Mouse (Mus musculus) urinary bladder, postnatal 14 days (tissue): ENCODE results near the gene Cdk11b.
"Not testable (repeated sequence)": the region's sequence is repeated elsewhere in the genome, so short reads cannot be mapped to it uniquely, and the experiment has no call there.

Experiments used
- DNase-seq: peaks from one replicate; pipeline ENCODE4 v3.0.0; 2021; ENCODE audit warnings: low spot score

Gene Cdk11b

DNA sequence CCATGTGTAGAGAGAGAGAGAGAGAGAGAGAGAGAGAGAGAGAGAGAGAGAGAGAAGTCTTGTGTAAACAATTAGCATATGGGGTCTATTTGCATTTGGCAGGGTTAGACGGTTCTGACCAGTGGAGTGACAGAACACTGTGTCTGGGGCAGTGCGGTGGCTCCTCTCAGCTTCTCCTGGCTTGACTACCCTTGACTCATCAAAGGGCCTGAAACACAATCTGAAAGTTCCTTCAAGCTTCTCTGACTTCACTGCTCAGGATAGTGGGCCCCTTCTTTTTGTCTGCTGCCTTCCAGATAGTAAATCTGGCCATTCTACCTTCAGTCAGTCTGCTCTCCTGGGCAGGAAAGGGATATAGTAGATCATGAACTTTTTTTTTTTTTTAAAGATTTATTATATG lies 17.8 kb upstream of the Cdk11b start:
- no peak for DNase-seq

DNA sequence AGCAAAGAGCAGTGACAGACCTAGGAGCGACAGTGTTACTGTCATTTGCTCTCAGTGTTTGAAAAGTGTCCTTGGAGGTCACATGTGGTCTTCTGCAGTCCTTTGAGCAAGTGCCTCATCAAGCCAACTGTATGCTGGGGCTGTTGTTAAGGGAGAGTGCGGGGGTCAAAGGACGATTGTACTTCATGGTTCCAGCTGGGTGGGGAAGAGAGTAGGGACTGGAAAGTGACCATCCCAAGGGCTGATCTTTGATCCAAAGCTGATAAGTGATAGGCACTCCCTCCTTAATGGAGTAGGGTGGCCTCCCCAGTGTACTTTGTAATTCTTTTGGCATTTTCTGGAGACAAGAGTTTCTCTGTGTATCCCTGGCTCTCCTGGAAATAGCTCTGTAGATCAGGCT lies 12.8 kb upstream of the Cdk11b start:
- DNase-seq = no peak

DNA sequence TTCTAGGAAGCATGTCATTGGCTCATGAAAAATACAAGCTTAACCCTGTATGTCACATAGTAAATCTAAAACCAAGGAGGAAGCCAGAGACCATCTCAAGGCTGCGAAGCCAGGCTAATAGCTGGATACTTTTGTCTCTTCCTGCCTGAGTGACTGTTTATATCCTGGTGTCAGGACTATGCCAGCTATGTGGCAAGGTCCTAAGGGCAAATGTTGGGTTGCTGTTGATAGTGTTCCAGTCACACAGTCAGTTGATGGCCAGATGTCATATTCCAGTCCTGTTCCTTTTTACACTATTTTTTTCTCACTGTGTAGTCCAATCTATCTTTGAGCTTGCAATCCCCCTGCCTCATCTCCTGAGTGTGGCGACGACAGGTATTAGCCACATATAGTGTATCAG lies 11.4 kb upstream of the Cdk11b start:
- DNase-seq = no peak

DNA sequence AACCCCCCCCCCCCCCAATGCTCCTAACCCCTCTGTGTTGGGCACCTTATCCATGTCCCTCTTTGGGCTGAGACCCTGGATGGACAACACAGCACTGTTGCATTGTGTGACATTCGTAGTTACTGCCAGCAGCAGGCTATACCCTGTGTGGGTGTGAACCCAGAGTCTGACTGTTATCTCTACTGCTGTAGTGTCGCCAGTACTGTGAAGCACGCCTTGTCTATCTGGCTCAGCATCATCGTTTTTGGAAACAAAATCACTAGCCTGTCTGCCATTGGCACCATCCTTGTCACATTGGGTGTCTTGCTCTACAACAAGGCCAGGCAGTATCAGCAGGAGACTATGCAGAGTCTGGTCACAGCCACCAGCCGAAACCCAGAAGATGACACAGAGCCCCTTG lies 6.3 kb upstream of the Cdk11b start:
- DNase-seq = no peak

DNA sequence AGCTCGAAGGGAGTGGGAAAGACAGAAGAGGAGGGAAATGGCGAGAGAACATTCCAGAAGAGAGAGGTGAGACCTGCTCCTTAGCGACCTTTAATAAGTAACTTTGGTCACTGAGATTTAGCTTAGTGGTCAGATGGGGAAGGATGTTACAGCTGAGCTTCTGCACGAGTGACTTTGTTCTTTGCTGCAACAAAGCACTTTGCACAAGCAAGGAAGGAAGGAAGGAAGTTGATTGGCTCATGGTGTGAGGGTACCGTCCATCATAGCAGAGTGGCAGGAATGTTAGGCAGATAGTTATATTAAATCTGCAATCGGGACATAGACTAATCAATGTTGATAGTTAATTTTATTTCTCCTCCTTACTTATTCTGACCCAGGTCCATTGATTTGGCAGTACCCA lies 5.6 kb downstream of the Cdk11b start:
- DNase-seq = no peak

DNA sequence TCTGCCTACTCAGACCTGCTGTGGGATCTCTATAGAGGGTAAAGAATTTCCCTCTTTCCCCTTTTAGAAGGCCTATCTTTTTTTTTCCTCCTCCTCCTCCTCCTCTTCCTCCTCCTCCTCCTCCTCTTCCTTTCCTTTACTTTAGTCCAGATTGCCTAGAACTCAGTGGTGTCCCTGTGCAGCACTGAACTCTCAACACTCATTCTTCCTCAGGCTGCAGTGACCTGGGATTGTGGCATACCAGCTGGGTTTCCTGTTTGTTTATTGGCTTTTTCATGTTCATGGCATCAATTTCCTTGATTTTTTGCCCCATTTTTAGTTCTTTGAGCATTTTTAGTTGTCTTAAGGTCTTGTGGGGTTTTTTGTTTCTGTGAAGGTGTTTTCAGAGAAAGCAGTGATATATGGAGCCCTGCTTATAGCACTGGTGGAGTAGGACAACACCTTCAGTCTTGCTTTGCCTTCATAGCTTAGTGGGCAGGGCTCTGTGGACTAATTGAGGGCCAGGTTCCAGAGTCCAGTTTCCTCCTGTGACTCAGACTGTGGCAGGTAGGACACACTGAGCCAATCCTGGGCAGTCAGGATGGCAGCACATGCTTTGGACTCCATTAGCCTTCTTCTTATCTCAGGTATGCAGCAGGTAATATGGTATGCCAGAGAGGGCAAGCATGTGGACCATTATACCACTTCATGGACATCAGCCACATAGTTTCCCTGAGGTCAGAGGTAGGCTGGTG lies 11.3 kb downstream of the Cdk11b start:
- DNase-seq = no peak

DNA sequence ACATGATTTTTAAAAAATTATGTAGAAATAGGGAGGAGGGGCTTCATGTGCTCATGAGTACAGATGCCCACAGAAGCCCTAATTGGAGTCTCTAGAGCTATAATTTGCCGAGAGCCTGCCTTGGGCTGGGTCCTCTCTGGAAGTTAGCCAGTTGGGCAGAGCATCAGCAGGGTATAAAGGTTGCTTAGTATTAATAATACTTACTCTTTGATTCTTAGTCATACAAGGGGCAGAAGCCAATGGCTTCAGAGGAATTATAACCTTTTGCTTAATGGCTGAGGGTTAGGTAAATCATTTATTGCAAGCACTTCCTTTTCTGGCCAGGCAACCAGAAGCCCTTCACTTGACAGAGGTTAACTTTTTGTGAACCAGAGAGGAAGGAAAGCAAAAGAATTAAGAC lies 18.9 kb downstream of the Cdk11b start:
- no peak for DNase-seq

DNA sequence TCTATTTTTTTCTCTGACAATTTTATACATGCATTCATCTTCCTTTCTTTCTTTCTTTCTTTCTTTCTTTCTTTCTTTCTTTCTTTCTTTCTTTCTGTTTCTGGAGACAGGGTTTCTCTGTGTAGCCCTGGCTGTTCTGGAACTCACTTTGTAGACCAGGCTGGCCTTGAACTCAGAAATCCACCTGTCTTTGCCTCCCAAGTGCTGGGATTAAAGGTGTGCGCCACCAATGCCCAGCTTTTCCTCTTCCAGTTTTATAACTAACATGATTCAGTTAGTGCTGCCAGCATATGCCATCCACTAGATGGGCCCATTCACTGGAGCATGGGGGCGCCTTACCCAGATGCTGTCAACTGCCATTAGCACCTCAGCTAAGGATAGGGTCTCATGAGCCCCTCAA lies 20.7 kb downstream of the Cdk11b start, which contains the start of gene Gm10563:
Gm10563 (minus strand) TSS at position 101 of the 400 bp plus-strand sequence.
- DNase-seq = not testable (repeated sequence)

DNA sequence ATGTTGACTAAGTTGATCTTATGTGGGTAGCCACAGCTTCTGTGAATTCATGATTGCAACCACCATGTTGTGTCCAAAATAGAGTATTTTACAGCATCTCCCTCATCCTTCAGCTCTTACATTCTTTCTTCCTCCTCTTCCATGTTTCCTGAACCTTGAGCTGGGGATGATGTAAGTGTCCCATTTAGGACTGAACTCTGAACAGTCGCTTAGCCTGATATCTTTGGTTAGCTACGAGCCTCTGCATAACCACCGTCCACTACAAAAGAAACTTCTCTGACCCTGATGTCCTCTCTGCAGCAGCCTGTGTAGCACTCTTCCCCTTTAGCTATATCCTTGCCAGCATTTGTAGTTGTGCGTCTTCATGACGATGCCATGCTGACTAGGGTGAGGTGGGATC lies 21.1 kb downstream of the Cdk11b start:
- no peak for DNase-seq

DNA sequence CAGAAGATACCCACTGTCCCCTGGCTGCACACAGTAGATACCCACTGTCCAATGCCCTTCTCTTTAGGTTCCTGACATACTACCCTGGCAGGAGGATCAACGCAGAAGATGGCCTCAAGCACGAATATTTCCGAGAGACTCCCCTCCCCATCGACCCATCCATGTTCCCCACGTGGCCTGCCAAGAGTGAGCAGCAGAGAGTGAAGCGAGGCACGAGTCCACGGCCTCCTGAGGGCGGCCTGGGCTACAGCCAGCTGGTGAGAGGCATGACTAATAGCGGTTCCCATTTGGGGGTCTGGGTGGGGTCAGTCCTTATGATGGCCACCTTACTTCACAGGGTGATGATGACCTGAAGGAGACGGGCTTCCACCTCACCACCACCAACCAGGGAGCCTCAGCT lies 24.7 kb downstream of the Cdk11b start:
- no peak for DNase-seq

DNA sequence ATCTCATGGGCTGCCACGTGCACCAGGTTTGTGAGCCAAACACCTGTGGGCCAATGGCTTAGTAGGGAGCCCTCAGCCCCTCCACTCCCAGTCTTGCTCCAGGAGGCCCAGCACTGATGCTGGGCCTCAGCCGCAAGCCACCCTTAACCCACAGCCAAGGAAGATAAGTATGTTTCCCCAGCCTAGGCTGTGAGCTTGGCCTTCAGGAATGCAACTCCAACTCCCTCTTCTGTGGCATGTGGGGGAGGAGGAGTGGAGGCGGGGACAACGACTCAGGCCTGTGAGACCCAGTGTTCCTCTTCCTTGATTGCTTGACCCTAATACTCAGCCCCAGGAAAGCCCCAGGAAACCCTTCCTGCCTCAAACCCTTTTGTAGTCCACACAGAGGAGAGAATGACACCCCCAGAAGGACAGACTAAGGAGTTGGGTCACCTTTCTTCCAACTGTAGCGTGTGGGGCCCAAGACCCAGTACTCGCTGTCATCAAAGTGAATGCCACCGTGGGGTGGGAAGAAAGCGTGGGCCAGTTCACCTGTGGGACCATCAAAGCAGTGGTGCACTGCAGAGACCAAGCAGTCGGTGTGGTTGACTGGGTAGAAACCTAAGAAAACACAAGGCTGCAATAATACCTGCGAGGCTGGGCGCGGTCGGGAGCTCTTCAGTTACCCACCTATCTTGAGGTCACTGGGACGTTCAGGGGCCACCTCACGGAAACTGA lies 27.1 kb downstream of the Cdk11b start:
- peak; percentile 80 for DNase-seq

DNA sequence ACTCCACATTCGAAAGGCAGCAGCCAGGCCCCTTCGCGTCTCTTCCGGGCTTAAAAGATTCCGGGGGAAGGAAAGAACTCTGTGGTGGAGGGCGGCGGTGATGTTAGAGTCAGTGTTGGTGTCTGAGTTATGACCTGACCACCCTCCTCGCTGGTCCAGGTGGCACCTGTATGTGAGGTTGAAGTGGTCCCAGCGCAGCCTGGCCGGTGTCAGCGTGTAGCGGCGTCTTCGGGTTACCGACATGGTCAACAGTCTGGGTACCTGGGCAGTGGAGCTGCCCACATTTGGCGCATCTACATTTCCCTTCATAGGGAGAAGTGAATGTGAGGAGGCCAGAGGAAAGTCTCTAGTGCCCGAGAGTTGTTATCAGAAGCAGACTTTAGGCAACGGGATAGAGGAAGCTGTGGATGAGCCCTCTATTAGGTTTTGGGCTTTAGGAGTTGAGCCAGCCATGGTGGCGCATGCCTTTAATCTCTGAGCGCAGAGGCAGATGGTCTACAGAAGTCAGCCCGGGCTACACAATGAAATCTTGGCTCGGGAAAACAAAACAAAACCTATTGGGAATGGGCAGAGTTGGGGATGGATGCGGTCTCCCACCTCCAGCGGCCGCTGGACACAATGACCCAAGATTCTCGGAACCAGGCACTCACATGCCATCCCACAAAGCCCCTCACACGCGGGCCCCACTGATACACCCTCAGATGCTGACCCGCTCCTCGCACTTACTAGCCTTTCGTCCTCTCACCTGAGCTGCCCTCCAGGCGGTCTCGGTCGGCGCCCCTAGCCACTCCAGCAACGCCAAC lies 27.8 kb downstream of the Cdk11b start:
- DNase-seq = no peak

DNA sequence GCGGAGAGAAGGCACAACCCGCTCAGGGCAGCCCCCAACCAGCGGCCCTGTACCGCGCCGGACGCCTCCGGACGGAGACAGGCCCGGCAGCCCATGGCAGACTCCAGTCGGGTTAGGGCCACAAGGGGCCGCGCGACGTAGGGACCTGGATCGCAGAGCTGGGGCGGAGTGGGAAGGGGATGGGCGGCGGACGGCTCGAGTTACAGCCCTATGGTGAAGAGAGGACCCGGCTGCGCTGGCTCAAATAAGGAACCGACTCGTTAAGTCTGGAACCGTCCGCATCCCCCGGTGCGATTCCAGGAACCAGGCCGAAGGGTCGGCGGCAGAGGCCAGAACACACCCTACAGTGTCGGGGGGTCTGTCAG lies 28.4 kb downstream of the Cdk11b start, which contains the start of gene Mmp23:
Mmp23 (minus strand) TSS at position 299 of the 365 bp plus-strand sequence.
- peak; percentile 75 for DNase-seq

DNA sequence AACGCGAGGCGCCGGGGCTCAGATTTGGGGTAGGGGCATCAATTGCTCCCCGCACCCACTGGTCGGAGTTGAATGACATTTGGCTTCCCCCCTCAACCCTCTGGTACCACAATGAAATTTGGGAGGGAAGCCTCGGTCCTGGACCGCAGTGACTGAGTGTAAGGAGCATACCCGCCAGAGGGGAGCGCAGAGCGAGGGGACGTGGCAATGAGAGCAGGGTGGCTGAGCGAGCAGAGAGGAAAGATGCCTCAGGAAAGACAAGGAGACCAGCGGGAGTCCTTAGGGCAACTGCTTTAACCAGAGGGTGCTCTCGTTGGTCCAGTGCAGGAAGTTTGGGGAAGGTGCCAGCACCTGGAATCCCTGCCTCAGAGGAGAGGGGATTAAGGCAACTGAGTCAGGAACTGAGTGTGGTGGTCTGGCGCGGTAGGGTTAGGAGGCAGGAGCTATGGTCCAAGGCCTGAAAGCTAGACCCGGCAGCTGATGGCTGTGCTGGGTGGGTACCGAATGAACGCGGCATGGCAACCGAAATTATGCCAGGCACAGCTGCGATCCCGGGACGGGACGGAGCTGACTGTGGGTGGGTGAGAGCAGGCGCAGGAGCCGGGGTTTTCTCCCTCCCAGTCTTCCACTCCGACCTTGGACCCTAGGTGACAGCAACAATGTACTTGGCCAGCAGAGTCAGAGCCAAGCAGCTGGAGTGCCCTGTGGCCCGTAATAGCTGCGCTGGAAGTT lies 29.0 kb downstream of the Cdk11b start:
- DNase-seq = no peak

DNA sequence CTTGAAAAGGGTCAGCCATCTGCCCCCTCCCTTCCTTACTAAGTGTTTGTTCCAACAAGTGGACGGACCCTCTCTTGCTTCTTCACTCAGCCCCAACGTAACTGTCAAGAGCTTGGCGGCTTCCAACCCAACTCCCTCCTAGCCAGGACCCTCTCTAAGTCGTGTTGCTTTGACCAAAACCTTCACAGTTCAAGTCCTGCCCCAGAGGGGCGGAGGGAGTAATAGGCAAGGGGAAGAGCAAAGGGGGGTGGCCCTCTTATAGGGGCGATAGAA lies 29.5 kb downstream of the Cdk11b start:
- no peak for DNase-seq

DNA sequence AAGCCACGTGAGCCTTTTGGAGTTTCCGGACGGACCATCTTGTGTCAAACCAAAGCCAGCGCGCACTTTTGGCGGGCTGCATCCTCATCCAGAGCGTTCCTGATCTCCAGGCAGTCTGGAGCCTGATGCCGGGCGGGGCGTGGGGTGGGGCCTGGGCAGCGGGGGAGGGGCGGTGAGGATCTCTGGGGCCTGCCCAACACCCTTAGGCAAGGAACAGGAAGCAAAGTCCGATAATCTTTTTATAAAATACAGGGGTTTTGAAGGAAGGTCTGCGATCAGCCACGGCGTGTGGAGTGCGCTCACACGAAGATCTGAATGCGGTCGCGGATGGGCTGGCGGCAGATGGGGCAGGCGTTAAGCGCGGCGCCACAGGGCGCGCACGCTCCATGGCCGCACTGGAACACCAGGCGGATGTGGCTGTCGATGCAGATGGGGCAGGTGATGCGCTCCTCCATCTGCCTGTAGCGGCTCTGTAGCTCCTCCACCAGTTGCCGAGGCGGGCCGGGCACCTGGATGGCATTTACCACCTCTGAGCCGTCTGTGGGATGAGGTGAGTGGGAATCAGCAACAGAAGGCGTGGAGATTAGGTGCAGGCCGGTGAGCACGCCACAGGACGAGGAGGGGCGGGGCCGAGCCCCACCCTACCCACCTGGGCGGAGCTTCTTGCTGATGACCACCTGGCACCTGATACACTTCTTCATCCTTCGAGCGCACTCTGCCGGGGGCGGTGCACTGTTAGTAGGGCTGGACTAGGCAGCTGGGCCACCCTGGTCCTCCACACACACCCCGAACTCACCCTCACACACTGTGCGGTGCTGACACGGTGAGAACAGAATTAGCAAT lies 30.0 kb downstream of the Cdk11b start:
- DNase-seq = peak; percentile 75

DNA sequence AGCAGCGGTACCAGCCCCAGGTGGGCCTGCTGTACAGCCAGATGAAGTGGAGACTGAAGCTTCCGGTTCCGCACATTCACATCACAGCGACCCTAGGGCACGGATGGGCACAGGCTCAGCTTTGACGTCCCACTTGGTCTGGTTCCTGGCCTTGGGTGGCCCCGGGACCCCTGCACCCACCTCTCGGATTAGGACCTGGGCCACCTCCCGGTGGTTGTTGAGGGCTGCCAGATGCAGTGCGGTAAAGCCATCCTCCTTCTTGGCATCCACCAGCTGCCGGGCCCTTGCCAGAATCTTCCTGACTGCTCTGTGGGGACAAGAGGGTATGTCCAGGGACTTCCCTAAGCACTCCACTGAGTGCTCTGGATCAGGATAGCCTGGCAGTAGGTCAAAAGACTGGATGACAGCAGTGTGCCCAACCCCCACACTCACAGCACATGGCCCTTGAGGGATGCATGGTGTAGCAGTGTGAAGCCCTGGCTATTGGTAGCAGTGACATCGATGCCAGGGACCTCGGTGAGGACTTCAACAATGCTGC lies 31.6 kb downstream of the Cdk11b start:
- no peak for DNase-seq

DNA sequence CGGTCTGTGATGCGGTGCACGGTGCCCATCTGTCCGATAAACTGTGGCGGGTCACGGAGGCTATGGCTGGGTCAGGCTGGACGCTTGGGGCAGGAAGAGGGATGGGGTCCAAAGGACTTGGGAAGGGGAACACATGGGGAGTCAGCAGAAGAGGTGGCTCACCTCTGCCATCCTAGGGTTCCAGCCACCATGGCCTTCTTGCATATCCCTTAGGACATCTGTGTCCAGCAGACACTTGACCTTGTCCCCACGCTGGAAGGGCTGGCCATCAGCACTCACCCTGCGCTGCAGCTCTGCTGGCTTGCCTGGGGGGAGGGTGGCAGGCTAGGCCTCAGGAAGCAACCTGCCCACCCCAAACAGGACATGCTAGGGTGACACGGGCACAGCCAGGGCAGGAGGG lies 34.3 kb downstream of the Cdk11b start:
- DNase-seq = no peak

DNA sequence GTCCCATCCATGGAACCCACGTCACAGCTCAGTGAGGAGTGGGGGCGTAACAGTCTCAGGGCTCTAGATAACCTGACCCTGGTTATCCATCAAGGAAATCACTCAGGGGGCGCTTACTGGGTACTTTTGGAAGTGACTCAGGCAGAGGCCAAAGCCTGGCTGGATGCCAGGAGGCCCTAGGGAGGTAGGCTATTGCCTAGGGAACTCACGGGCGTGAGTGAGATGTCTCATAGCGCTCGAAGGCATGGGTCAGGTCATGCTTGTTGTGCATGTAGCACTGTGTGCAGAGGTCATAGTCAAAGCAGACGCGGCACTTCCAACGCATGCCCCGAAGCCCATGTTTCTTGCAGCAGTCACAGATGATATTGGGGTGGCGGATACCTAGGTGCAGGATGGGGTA lies 36.0 kb downstream of the Cdk11b start:
- peak; percentile 64 for DNase-seq

DNA sequence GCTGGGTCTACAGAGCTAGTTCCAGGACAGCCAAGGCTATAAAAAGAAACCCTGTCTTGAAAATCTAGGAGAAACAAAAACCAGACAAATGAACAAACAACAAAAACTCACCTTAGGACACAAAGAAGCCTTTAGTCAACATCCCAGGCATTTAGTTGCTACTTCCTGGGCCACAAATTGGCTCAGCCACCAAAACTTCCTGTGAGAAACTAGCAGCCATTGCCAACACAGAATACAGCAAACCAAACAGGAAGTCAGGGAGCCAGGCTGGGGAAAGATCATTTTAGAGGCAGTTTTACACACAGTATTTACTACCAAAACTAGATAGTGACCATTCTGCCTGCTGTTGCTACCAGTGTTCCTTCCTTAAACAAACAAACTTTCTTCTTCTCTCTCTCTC lies 42.2 kb downstream of the Cdk11b start:
- no peak for DNase-seq
